ENCODE assay signal across 12 mouse cellular contexts in the genomic region with DNA sequence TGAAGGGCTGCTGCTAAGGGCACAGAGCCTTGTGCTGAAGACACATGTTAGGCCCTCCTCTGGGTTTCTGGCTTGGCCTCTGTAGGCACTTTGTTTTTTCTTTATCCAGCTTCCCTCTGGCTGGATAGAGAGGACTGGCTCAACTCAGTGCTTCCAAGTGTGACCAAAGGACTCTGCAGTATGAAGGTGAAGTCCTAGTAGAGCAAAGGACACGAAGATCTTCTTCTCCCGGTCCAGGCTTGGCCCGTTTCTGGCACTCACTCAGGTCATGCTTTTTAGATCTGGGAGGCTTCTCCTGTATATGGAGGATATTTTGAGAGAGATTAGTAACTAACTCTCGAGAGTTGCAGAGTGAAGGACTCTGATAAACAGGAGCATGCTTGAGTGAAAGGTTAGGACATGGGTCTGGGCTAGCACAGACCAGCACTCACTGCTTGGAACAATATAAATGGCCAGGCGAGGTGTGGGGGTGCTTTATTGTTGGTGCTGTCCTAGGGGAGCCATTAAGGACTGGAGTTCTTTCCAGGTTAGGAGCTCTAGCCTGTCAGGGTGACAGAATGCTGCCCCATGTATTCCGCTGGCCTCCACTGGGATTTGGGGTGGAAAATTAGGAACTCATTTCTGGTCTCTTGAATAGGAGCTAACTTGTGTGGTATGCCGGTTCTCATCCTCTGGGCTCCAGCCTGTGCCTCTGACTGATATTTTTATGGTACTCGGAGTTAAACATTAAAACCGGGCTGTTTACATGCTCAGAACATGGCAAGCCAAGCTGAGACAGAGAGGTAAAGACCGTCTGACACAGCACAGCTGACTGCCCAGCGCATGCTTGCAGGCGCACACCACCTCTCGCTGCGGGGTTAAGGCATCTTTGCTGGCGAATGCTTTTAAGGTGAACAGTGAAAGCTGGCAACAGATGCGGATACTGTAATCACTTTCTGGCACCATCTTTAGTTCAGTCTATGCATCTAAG. TPM values are rescaled to one million over a fixed set of nuclear protein-coding genes. Genes with fewer than 3 reads are reported as not detected.
DNase-seq lines count a peak whose midpoint lies in the region; ATAC-seq lines count a peak whose summit lies in the region.
"Had no signal": no experiment of that assay in that cellular context is flagged by ENCODE, and none has a peak within 500 bp of the region (broad histone marks: within the 10 kb centered on the region; RNA-seq: fewer than 3 reads in every experiment).

No protein-coding gene starts in this region.

- 64% methylated on average over 16 of the region's 16 CpGs for WGBS in kidney, embryonic 14.5 days

- no peaks in the 10 kb centered on the region for H3K9me3 ChIP-seq in kidney, embryonic 14.5 days (ENCODE audit: control insufficient read depth, low read length)

- no peak overlapping the region for H3K9ac ChIP-seq in kidney, embryonic 14.5 days (ENCODE audit: low read depth, low read length)
- H3K9ac ChIP-seq: liver, embryonic 14.5 days had no signal

- no peaks in the 10 kb centered on the region for H3K27me3 ChIP-seq in kidney, embryonic 14.5 days (ENCODE audit: control insufficient read depth, insufficient read depth, low read length)

- no peaks in the 10 kb centered on the region for H3K36me3 ChIP-seq in kidney, embryonic 14.5 days (ENCODE audit: control insufficient read depth, insufficient read depth, low read length)

- H3K4me3 ChIP-seq in kidney, embryonic 14.5 days (ENCODE audit: low read length), result no peak overlapping the region

- intact Hi-C loops in heart, postnatal 10 days (cut with DNase I), result no loop called here

- H3K4me2 ChIP-seq in kidney, embryonic 14.5 days (replicated peaks; ENCODE audit: low read depth, low read length), result no peak overlapping the region

- DNase-seq in kidney, adult 11 months, result peak; percentile 61
- peak; percentile 23 to 33 for DNase-seq in heart, postnatal 10 days
- peak; percentile 80 for DNase-seq in kidney, adult 9 months
- DNase-seq in thymus, postnatal 25 days, result no peak
- DNase-seq in layer of hippocampus, postnatal 25 days (ENCODE audit: extremely low spot score in 1 of 2, low spot score in 1 of 2), result no peak
- DNase-seq: cerebellum, adult 11 months; cerebellum, postnatal 36 days; lung, postnatal 14 days had no signal

- no peak overlapping the region for H3K27ac ChIP-seq in kidney, embryonic 14.5 days (ENCODE audit: low read depth, low read length)
- H3K27ac ChIP-seq: liver, embryonic 14.5 days had no signal

- no peak for ATAC-seq in kidney, embryonic 14.5 days (ENCODE audit: low FRiP score, low TSS enrichment)
- no peak for ATAC-seq in cerebellum, adult (ENCODE audit: insufficient number of reproducible peaks, low FRiP score, low TSS enrichment)
- ATAC-seq: CD4-positive, CD25-positive, alpha-beta regulatory T cell, adult 4 months had no signal

- H3K4me1 ChIP-seq in kidney, embryonic 14.5 days (ENCODE audit: control insufficient read depth, insufficient read depth, low read length), result peaks cover 25% of the 10 kb centered on the region

RNA-seq across cellular contexts. Expression of a gene that starts 31.2 kb away (rescaled TPM):
- 7.2 and 8.8 TPM in 2 replicates for polyA plus RNA-seq in kidney, embryonic 14.5 days (2014; fragmentation: Nextera tagmentation; extraction: Ambion mirVana)
- 10 to 100 TPM; 31.1 to 32.5 TPM for total RNA-seq in heart, postnatal 10 days (2021)
- 100 to 1,000 TPM; 388 to 432 TPM for total RNA-seq in layer of hippocampus, postnatal 25 days (2021)

RNA-seq across cellular contexts. Expression of a gene that starts 53.8 kb away (rescaled TPM):
- polyA plus RNA-seq in kidney, embryonic 14.5 days (2014; fragmentation: Nextera tagmentation; extraction: Ambion mirVana), result 11.6 and 12.7 TPM in 2 replicates
- 10 to 100 TPM; 13.0 to 14.5 TPM for total RNA-seq in heart, postnatal 10 days (2021)
- total RNA-seq in layer of hippocampus, postnatal 25 days (2021), result 10 to 100 TPM; 14.4 to 15.1 TPM

Comparison
In these comparisons a context has a peak if more than half of its experiments do, and no peak if none do; other contexts are left out.
1. DNase-seq: peak in kidney, adult 11 months (single experiment), heart, postnatal 10 days (2 of 2) and kidney, adult 9 months (single experiment); none in thymus, postnatal 25 days (single experiment) and layer of hippocampus, postnatal 25 days (0 of 2).
2. RNA of a gene that starts 31.2 kb away (total RNA-seq): 388 to 432 TPM in layer of hippocampus, postnatal 25 days; 31.1 to 32.5 TPM in heart, postnatal 10 days; every median in the first group is over 10 times any median in the second.